ENCODE assay signal across 8 mouse cellular contexts in genomic region chr5:142903470-142904207, GRCm38 (mm10). TPM values are rescaled to one million over a fixed set of nuclear protein-coding genes. Genes with fewer than 3 reads are reported as not detected.
DNase-seq lines count a peak whose midpoint lies in the region; ATAC-seq and TF ChIP-seq lines count a peak whose summit lies in the region.

No protein-coding gene starts in this region.

- peak overlapping the region; percentile 100 for H3K4me3 ChIP-seq in kidney, embryonic 16.5 days (ENCODE audit: low read length)
- H3K4me3 ChIP-seq in MEL (ENCODE audit: control insufficient read depth in 1 of 2, insufficient read depth in 1 of 2, low read depth in 2 of 2, low read length in 2 of 2): no peak overlapping the region
- peak overlapping the region; percentile 98 for H3K4me3 ChIP-seq in heart, embryonic 13.5 days
- H3K4me3 ChIP-seq in liver, embryonic 15.5 days (replicated peaks): peak overlapping the region; percentile 79

- H3K79me2 ChIP-seq in MEL (ENCODE audit: control insufficient read depth, insufficient read depth, low read length, poor library complexity): peaks cover 20% of the 10 kb centered on the region

- 70% methylated on average over 14 of the region's 14 CpGs for WGBS in kidney, embryonic 16.5 days
- WGBS in heart, embryonic 13.5 days: 66% methylated on average over 14 of the region's 14 CpGs
- 83% methylated on average over 14 of the region's 14 CpGs for WGBS in liver, embryonic 15.5 days (ENCODE audit: insufficient replicate concordance)

- peak overlapping the region; percentile 66 for H3K4me2 ChIP-seq in kidney, embryonic 16.5 days (replicated peaks; ENCODE audit: low read depth, low read length)
- H3K4me2 ChIP-seq in heart, embryonic 13.5 days: peak overlapping the region; percentile 90
- H3K4me2 ChIP-seq in liver, embryonic 15.5 days: peak overlapping the region; percentile 80

- H3K27ac ChIP-seq in kidney, embryonic 16.5 days (ENCODE audit: low read length): peak overlapping the region; percentile 100
- H3K27ac ChIP-seq in MEL (ENCODE audit: control insufficient read depth, low read depth, low read length): no peak overlapping the region
- peak overlapping the region; percentile 100 for H3K27ac ChIP-seq in heart, embryonic 13.5 days (replicated peaks)
- 0 out of 2 replicates have a peak overlapping the region, but pooled peaks have one; percentile 48 for H3K27ac ChIP-seq in liver, embryonic 15.5 days (replicated peaks)

- TF ChIP-seq EP300 in MEL (IDR thresholded peaks at IDR 0.05; ENCODE audit: low read depth in 1 of 2, low read length in 2 of 2): no peak

- DNase-seq in kidney, adult 18-20 months: no peak
- DNase-seq in MEL (ENCODE audit: low read depth, low spot score): no peak
- no peak for DNase-seq in spleen, postnatal 14 days (ENCODE audit: low spot score in 2 of 2)
- DNase-seq in frontal cortex, postnatal 25 days (ENCODE audit: low spot score in 2 of 2): no peak
- DNase-seq in layer of hippocampus, postnatal 25 days (ENCODE audit: extremely low spot score in 1 of 2, low spot score in 1 of 2): no peak

- ATAC-seq in kidney, embryonic 16.5 days (ENCODE audit: low FRiP score, low TSS enrichment): no peak
- no peak for ATAC-seq in heart, embryonic 13.5 days (ENCODE audit: extremely low read depth, insufficient number of reproducible peaks, low FRiP score, low TSS enrichment)
- no peak for ATAC-seq in liver, embryonic 15.5 days (ENCODE audit: insufficient read depth)

- H3K36me3 ChIP-seq in kidney, embryonic 16.5 days (ENCODE audit: insufficient read depth, low read length): peaks cover 47% of the 10 kb centered on the region
- H3K36me3 ChIP-seq in MEL (ENCODE audit: control insufficient read depth in 1 of 2, insufficient read depth in 2 of 2, low read length in 2 of 2): peaks cover 13 to 22% of the 10 kb centered on the region in 2 experiments
- H3K36me3 ChIP-seq in heart, embryonic 13.5 days: peaks cover 67% of the 10 kb centered on the region
- peaks cover 69% of the 10 kb centered on the region for H3K36me3 ChIP-seq in liver, embryonic 15.5 days (replicated peaks)

- no peak for TF ChIP-seq RAD21 in MEL (IDR thresholded peaks at IDR 0.05; ENCODE audit: low read depth, low read length)

- no peak for TF ChIP-seq CTCF in MEL (IDR thresholded peaks at IDR 0.05 in 2 of 3, conservative IDR thresholded peaks at IDR 0.05 in 1 of 3; ENCODE audit: control insufficient read depth in 1 of 3, insufficient read depth in 1 of 3, low read depth in 2 of 3, low read length in 3 of 3, poor library complexity in 1 of 3, severe bottlenecking in 1 of 3)

- H3K4me1 ChIP-seq in kidney, embryonic 16.5 days (ENCODE audit: insufficient read depth, low read length): peaks cover 38% of the 10 kb centered on the region
- H3K4me1 ChIP-seq in MEL (ENCODE audit: control insufficient read depth in 1 of 2, insufficient read depth in 2 of 2, low read length in 2 of 2): peaks cover 5 to 24% of the 10 kb centered on the region in 2 experiments
- H3K4me1 ChIP-seq in heart, embryonic 13.5 days: peaks cover 43% of the 10 kb centered on the region
- peaks cover 48% of the 10 kb centered on the region for H3K4me1 ChIP-seq in liver, embryonic 15.5 days (replicated peaks)

- H3K27me3 ChIP-seq in kidney, embryonic 16.5 days (ENCODE audit: insufficient read depth, low read length): no peaks in the 10 kb centered on the region
- H3K27me3 ChIP-seq in MEL (ENCODE audit: control insufficient read depth in 1 of 2, insufficient read depth in 2 of 2, low read length in 2 of 2): no peaks in the 10 kb centered on the region
- no peaks in the 10 kb centered on the region for H3K27me3 ChIP-seq in heart, embryonic 13.5 days (replicated peaks)
- no peaks in the 10 kb centered on the region for H3K27me3 ChIP-seq in liver, embryonic 15.5 days

- peak in 1 of 2 experiments; percentile 37; a peak in 1 of 4 replicates for TF ChIP-seq POLR2A in MEL (IDR thresholded peaks at IDR 0.05; ENCODE audit: control insufficient read depth in 1 of 2, insufficient read depth in 1 of 2, low read depth in 1 of 2, low read length in 2 of 2, poor library complexity in 1 of 2)

- H3K9me3 ChIP-seq in kidney, embryonic 16.5 days (ENCODE audit: low read length): no peaks in the 10 kb centered on the region
- H3K9me3 ChIP-seq in MEL (replicated peaks; ENCODE audit: insufficient read depth, low read length): no peaks in the 10 kb centered on the region
- H3K9me3 ChIP-seq in heart, embryonic 13.5 days: no peaks in the 10 kb centered on the region
- H3K9me3 ChIP-seq in liver, embryonic 15.5 days (replicated peaks): no peaks in the 10 kb centered on the region

- peak overlapping the region; percentile 100 for H3K9ac ChIP-seq in kidney, embryonic 16.5 days (replicated peaks; ENCODE audit: low read length)
- no peak overlapping the region for H3K9ac ChIP-seq in MEL (ENCODE audit: control insufficient read depth, low read depth, low read length, poor library complexity, severe bottlenecking)
- H3K9ac ChIP-seq in heart, embryonic 13.5 days: peak overlapping the region; percentile 100
- H3K9ac ChIP-seq in liver, embryonic 15.5 days: no peak overlapping the region

TF ChIP-seq in MEL, 35 proteins besides CTCF, POLR2A, EP300 and RAD21:
- peak; percentile 56 for TF ChIP-seq ZNF384 (IDR thresholded peaks at IDR 0.05; ENCODE audit: low read depth, low read length)
- TF ChIP-seq SMC3 (IDR thresholded peaks at IDR 0.05; ENCODE audit: low read depth, low read length): no peak
- no peak for TF ChIP-seq RCOR1 (IDR thresholded peaks at IDR 0.05; ENCODE audit: low read depth, low read length)
- TF ChIP-seq CHD2 (IDR thresholded peaks at IDR 0.05; ENCODE audit: low read length): no peak
- peak; percentile 39; the same call in 1 of the 2 replicates for TF ChIP-seq CHD1 (IDR thresholded peaks at IDR 0.05; ENCODE audit: low read depth, low read length)
- no peak for TF ChIP-seq GATA1 (IDR thresholded peaks at IDR 0.05; ENCODE audit: low read depth, low read length)
- no peak for TF ChIP-seq GABPA (IDR thresholded peaks at IDR 0.05; ENCODE audit: low read depth, low read length)
- 0 out of 2 replicates have a peak, but pooled peaks have one; percentile 25 for TF ChIP-seq POLR2AphosphoS2 (IDR thresholded peaks at IDR 0.05; ENCODE audit: low read length)

RNA-seq across cellular contexts. Expression of gene Actb, which starts 2.9 kb away (rescaled TPM):
- 12,646 and 13,929 TPM in 2 replicates for polyA plus RNA-seq in kidney, embryonic 16.5 days (2015; fragmentation: Nextera tagmentation; extraction: Ambion mirVana)
- total RNA-seq in MEL (2012; rRNA removed): 3,019 and 3,042 TPM in 2 replicates
- polyA plus RNA-seq in MEL (2012; ENCODE audit: insufficient read depth in 1 of 2, insufficient read length in 2 of 2, low read depth in 1 of 2, low replicate concordance in 2 of 2, missing spikeins in 1 of 2): 1,000 to 10,000 TPM; 1,403 to 4,417 TPM
- polyA plus RNA-seq in heart, embryonic 13.5 days (2015; fragmentation: Nextera tagmentation; extraction: Ambion mirVana): 6,383 and 6,386 TPM in 2 replicates
- 5,733 and 6,728 TPM in 2 replicates for polyA plus RNA-seq in liver, embryonic 15.5 days (2015; fragmentation: Nextera tagmentation; extraction: Ambion mirVana)
- 1,000 to 10,000 TPM; 3,553 to 3,743 TPM for total RNA-seq in layer of hippocampus, postnatal 25 days (2021)

RNA-seq across cellular contexts. Expression of gene Fbxl18, which starts 8.4 kb away (rescaled TPM):
- 14.0 and 17.2 TPM in 2 replicates for polyA plus RNA-seq in kidney, embryonic 16.5 days (2015; fragmentation: Nextera tagmentation; extraction: Ambion mirVana)
- total RNA-seq in MEL (2012; rRNA removed): 3.9 and 4.6 TPM in 2 replicates
- polyA plus RNA-seq in MEL (2012; ENCODE audit: insufficient read depth in 1 of 2, insufficient read length in 2 of 2, low read depth in 1 of 2, low replicate concordance in 2 of 2, missing spikeins in 1 of 2): 1 to 10 TPM in 1 of 2 experiments, not detected in 1; 7.4 TPM
- 8.7 and 9.5 TPM in 2 replicates for polyA plus RNA-seq in heart, embryonic 13.5 days (2015; fragmentation: Nextera tagmentation; extraction: Ambion mirVana)
- polyA plus RNA-seq in liver, embryonic 15.5 days (2015; fragmentation: Nextera tagmentation; extraction: Ambion mirVana): 3.3 and 4.2 TPM in 2 replicates
- total RNA-seq in layer of hippocampus, postnatal 25 days (2021): 10 to 100 TPM; 37.4 to 40.0 TPM

RNA-seq across cellular contexts. Expression of gene Fscn1, which starts 56.5 kb away (rescaled TPM):
- polyA plus RNA-seq in kidney, embryonic 16.5 days (2015; fragmentation: Nextera tagmentation; extraction: Ambion mirVana): 302 and 349 TPM in 2 replicates
- total RNA-seq in MEL (2012; rRNA removed): not detected in 2 replicates
- not detected for polyA plus RNA-seq in MEL (2012; ENCODE audit: insufficient read depth in 1 of 2, insufficient read length in 2 of 2, low read depth in 1 of 2, low replicate concordance in 2 of 2, missing spikeins in 1 of 2)
- polyA plus RNA-seq in heart, embryonic 13.5 days (2015; fragmentation: Nextera tagmentation; extraction: Ambion mirVana): 135 and 155 TPM in 2 replicates
- polyA plus RNA-seq in liver, embryonic 15.5 days (2015; fragmentation: Nextera tagmentation; extraction: Ambion mirVana): 23.0 and 23.4 TPM in 2 replicates
- total RNA-seq in layer of hippocampus, postnatal 25 days (2021): 100 to 1,000 TPM; 229 to 232 TPM

Comparison
In these comparisons a context has a peak if more than half of its experiments do, and no peak if none do; other contexts are left out.
1. H3K4me3 ChIP-seq: peak in kidney, embryonic 16.5 days (single experiment), heart, embryonic 13.5 days (single experiment) and liver, embryonic 15.5 days (single experiment); none in MEL (0 of 2).
2. H3K9ac ChIP-seq: peak in kidney, embryonic 16.5 days (single experiment) and heart, embryonic 13.5 days (single experiment); none in MEL (single experiment) and liver, embryonic 15.5 days (single experiment).
3. RNA of gene Fscn1, which starts 56.5 kb away (polyA plus RNA-seq): 302 to 349 TPM in kidney, embryonic 16.5 days, 135 to 155 TPM in heart, embryonic 13.5 days and 23.0 to 23.4 TPM in liver, embryonic 15.5 days; not detected in MEL; every median in the first group is over 10 times any median in the second.
4. Peak in every context shown above with its lines, with median percentiles within 50 percentile points of each other: H3K4me2 ChIP-seq.